Mouse (Mus musculus) MEL (cell line): ENCODE results near the gene Nox4. TPM values are rescaled to one million over a fixed set of nuclear protein-coding genes. Genes with fewer than 3 reads are reported as not detected.

Source experiments
- DNase-seq: peaks from one replicate; pipeline ENCODE4 v3.0.0; 2011; ENCODE audit warnings: low read depth, low spot score
- H3K27ac ChIP-seq: 2 replicates; pipeline ENCODE4 v1.5.1; 2012; ENCODE audit warnings: low read depth, mild to moderate bottlenecking, control low read depth, low read length, moderate library complexity; ENCODE audit not compliant: control insufficient read depth
- H3K27me3 ChIP-seq, 2 experiments: fragments of 150-350 bp in 1 of 2; sonication (generic) in 1 of 2; 2 replicates each; pipeline ENCODE4 v1.6.1; 2012; ENCODE audit warnings: low read length in 2 of 2, mild to moderate bottlenecking in 2 of 2, improper control_type of control experiment in 1 of 2, moderate library complexity in 1 of 2; ENCODE audit not compliant: insufficient read depth in 2 of 2, control insufficient read depth in 1 of 2
- H3K36me3 ChIP-seq, 2 experiments: 2 replicates each; pipeline ENCODE4 v1.6.1; 2012 to 2014; ENCODE audit warnings: low read length in 2 of 2, improper control_type of control experiment in 1 of 2, inconsistent platforms in 1 of 2, mild to moderate bottlenecking in 1 of 2; ENCODE audit not compliant: insufficient read depth in 2 of 2, control insufficient read depth in 1 of 2
- H3K4me1 ChIP-seq, 2 experiments: fragments of 150-350 bp in 1 of 2; sonication (generic) in 1 of 2; 2 replicates each; pipeline ENCODE4 v1.6.1; 2012; ENCODE audit warnings: low read length in 2 of 2, improper control_type of control experiment in 1 of 2, mild to moderate bottlenecking in 1 of 2; ENCODE audit not compliant: insufficient read depth in 2 of 2, control insufficient read depth in 1 of 2
- H3K4me3 ChIP-seq, 2 experiments: fragments of 150-350 bp in 1 of 2; sonication (generic) in 1 of 2; 2 replicates each; pipeline ENCODE4 v1.5.1; 2012; ENCODE audit warnings: low read depth in 2 of 2, low read length in 2 of 2, mild to moderate bottlenecking in 2 of 2, moderate library complexity in 2 of 2, control low read depth in 1 of 2, improper control_type of control experiment in 1 of 2; ENCODE audit not compliant: control insufficient read depth in 1 of 2, insufficient read depth in 1 of 2
- H3K79me2 ChIP-seq: 2 replicates; pipeline ENCODE4 v1.6.1; 2012; ENCODE audit warnings: mild to moderate bottlenecking, low read length, moderate library complexity; ENCODE audit not compliant: control insufficient read depth, poor library complexity, insufficient read depth
- H3K9ac ChIP-seq: 2 replicates; pipeline ENCODE4 v1.6.1; 2012; ENCODE audit warnings: low read depth, mild to moderate bottlenecking, control low read depth, low read length, moderate library complexity; ENCODE audit not compliant: control insufficient read depth, poor library complexity, severe bottlenecking
- H3K9me3 ChIP-seq: fragments of 150-350 bp; sonication (generic); replicated peaks from 2 replicates; pipeline ENCODE4 v1.6.1; 2012; ENCODE audit warnings: mild to moderate bottlenecking, low read length, improper control_type of control experiment, moderate library complexity; ENCODE audit not compliant: insufficient read depth
- CHD1 ChIP-seq: IDR thresholded peaks from 2 replicates; pipeline ENCODE4 v1.6.1; 2012; ENCODE audit warnings: low read depth, mild to moderate bottlenecking, inconsistent platforms, low read length, improper control_type of control experiment
- CHD2 ChIP-seq: IDR thresholded peaks from 2 replicates; pipeline ENCODE4 v1.6.1; 2011; ENCODE audit warnings: low read length, improper control_type of control experiment
- CTCF ChIP-seq, 3 experiments: IDR thresholded peaks in 2 of 3; conservative IDR thresholded peaks in 1 of 3; 2 replicates each; pipeline ENCODE4 v1.5.1; 2011 to 2012; ENCODE audit warnings: low read length in 3 of 3, low read depth in 2 of 3, mild to moderate bottlenecking in 2 of 3, improper control_type of control experiment in 1 of 3, inconsistent platforms in 1 of 3, mixed read lengths in 1 of 3, moderate library complexity in 1 of 3; ENCODE audit not compliant: control insufficient read depth in 1 of 3, insufficient read depth in 1 of 3, poor library complexity in 1 of 3, severe bottlenecking in 1 of 3
- E2F4 ChIP-seq: IDR thresholded peaks from 2 replicates; pipeline ENCODE4 v1.6.1; 2011; ENCODE audit warnings: low read depth, low read length, improper control_type of control experiment, borderline replicate concordance
- EP300 ChIP-seq, 2 experiments: IDR thresholded peaks; 2 replicates each; pipeline ENCODE4 v1.6.1; 2011; ENCODE audit warnings: improper control_type of control experiment in 2 of 2, low read length in 2 of 2, low read depth in 1 of 2, mild to moderate bottlenecking in 1 of 2
- ETS1 ChIP-seq: IDR thresholded peaks from 2 replicates; pipeline ENCODE4 v1.6.1; 2012; ENCODE audit warnings: low read depth, mild to moderate bottlenecking, inconsistent platforms, low read length, improper control_type of control experiment, moderate library complexity
- GABPA ChIP-seq: IDR thresholded peaks from 2 replicates; pipeline ENCODE4 v1.6.1; 2012; ENCODE audit warnings: low read depth, mild to moderate bottlenecking, inconsistent platforms, low read length, improper control_type of control experiment, moderate library complexity
- GATA1 ChIP-seq: IDR thresholded peaks from 2 replicates; pipeline ENCODE4 v1.6.1; 2011; ENCODE audit warnings: low read depth, low read length, improper control_type of control experiment
- MAFK ChIP-seq: IDR thresholded peaks from 2 replicates; pipeline ENCODE4 v1.6.1; 2011; ENCODE audit warnings: low read depth, mild to moderate bottlenecking, low read length, improper control_type of control experiment, borderline replicate concordance
- MAX ChIP-seq: IDR thresholded peaks from 2 replicates; pipeline ENCODE4 v1.6.1; 2011; ENCODE audit warnings: low read length, improper control_type of control experiment
- MEF2A ChIP-seq: IDR thresholded peaks from 2 replicates; pipeline ENCODE4 v1.6.1; 2014; ENCODE audit warnings: low read depth, mild to moderate bottlenecking, inconsistent platforms, low read length, improper control_type of control experiment; ENCODE audit not compliant: poor library complexity, insufficient replicate concordance, severe bottlenecking; ENCODE audit errors: extremely low read depth
- MYB ChIP-seq: IDR thresholded peaks from 2 replicates; pipeline ENCODE4 v1.6.1; 2011; ENCODE audit warnings: mild to moderate bottlenecking, low read depth, low read length, improper control_type of control experiment
- MYC ChIP-seq: IDR thresholded peaks from 2 replicates; pipeline ENCODE4 v1.6.1; 2011; ENCODE audit warnings: low read depth, mild to moderate bottlenecking, low read length, improper control_type of control experiment, moderate library complexity
- NRF1 ChIP-seq: IDR thresholded peaks from 2 replicates; pipeline ENCODE4 v1.6.1; 2014; ENCODE audit warnings: low read depth, mild to moderate bottlenecking, inconsistent platforms, low read length, improper control_type of control experiment, moderate library complexity; ENCODE audit not compliant: poor library complexity, insufficient read depth, severe bottlenecking
- POLR2AphosphoS5 ChIP-seq: IDR thresholded peaks from 2 replicates; pipeline ENCODE4 v1.6.1; 2012; ENCODE audit warnings: low read depth, borderline replicate concordance, mild to moderate bottlenecking, inconsistent platforms, low read length, moderate library complexity, mixed read lengths
- RAD21 ChIP-seq: IDR thresholded peaks from 2 replicates; pipeline ENCODE4 v1.6.1; 2011; ENCODE audit warnings: mild to moderate bottlenecking, low read depth, low read length, improper control_type of control experiment
- RCOR1 ChIP-seq: IDR thresholded peaks from 2 replicates; pipeline ENCODE4 v1.6.1; 2012; ENCODE audit warnings: low read depth, mild to moderate bottlenecking, inconsistent platforms, low read length, improper control_type of control experiment
- SIN3A ChIP-seq: IDR thresholded peaks from 2 replicates; pipeline ENCODE4 v1.6.1; 2012; ENCODE audit warnings: low read length, improper control_type of control experiment, inconsistent platforms
- SMC3 ChIP-seq: IDR thresholded peaks from 2 replicates; pipeline ENCODE4 v1.6.1; 2011; ENCODE audit warnings: low read depth, low read length, improper control_type of control experiment
- TAL1 ChIP-seq: IDR thresholded peaks from 2 replicates; pipeline ENCODE4 v1.6.1; 2012; ENCODE audit warnings: mild to moderate bottlenecking, inconsistent platforms, low read length, moderate library complexity, mixed read lengths
- TBP ChIP-seq: IDR thresholded peaks from 2 replicates; pipeline ENCODE4 v1.8.0; 2011; ENCODE audit warnings: low read depth, low read length, improper control_type of control experiment
- TCF12 ChIP-seq: IDR thresholded peaks from 2 replicates; pipeline ENCODE4 v1.6.1; 2014; ENCODE audit warnings: low read depth, mild to moderate bottlenecking, inconsistent platforms, low read length, improper control_type of control experiment, moderate library complexity
- UBTF ChIP-seq: IDR thresholded peaks from 2 replicates; pipeline ENCODE4 v1.6.1; 2012; ENCODE audit warnings: low read depth, mild to moderate bottlenecking, inconsistent platforms, low read length, improper control_type of control experiment, moderate library complexity, borderline replicate concordance; ENCODE audit not compliant: insufficient read depth
- ZKSCAN1 ChIP-seq: IDR thresholded peaks from 2 replicates; pipeline ENCODE4 v1.6.1; 2012; ENCODE audit warnings: low read depth, mild to moderate bottlenecking, inconsistent platforms, low read length, improper control_type of control experiment, moderate library complexity
- ZMIZ1 ChIP-seq: IDR thresholded peaks from 2 replicates; pipeline ENCODE4 v1.6.1; 2012; ENCODE audit warnings: low read depth, mild to moderate bottlenecking, inconsistent platforms, low read length, improper control_type of control experiment, moderate library complexity
- polyA plus RNA-seq, 2 experiments: library from polyadenylated mRNA; stranded (reverse) in 1 of 2; unstranded in 1 of 2; fragments of >175 nt in 1 of 2; fragments of >200 nt in 1 of 2; gene quantifications; 2 replicates each; pipeline versions ENCODE4 v1.2.1 to v1.2.4; 2012; ENCODE audit warnings: low replicate concordance in 2 of 2, low read depth in 1 of 2; ENCODE audit not compliant: insufficient read length in 2 of 2, insufficient read depth in 1 of 2, missing spikeins in 1 of 2
- total RNA-seq: library from RNA; depleted of rRNA; stranded (reverse); fragments of 300-350 nt; gene quantifications from 2 replicates; pipeline ENCODE4 v1.2.3, GENCODE M21; 2012

The Nox4 gene
- total and polyA plus RNA-seq, 3 experiments, result not detected

GRCm38 (mm10) chr7:87246580-87246934 lies 661 bp downstream of the Nox4 start:
- Histone ChIP-seq H3K9ac (no peak overlapping the region), H3K79me2 (no peaks in the 10 kb centered on the region), H3K27me3 (no peaks in the 10 kb centered on the region), H3K36me3 (no peaks in the 10 kb centered on the region), H3K4me1 (no peaks in the 10 kb centered on the region), H3K9me3 (no peaks in the 10 kb centered on the region), H3K27ac (no peak overlapping the region), H3K4me3 (no peak overlapping the region)
- no peak for DNase-seq
- TF ChIP-seq SMC3 (no peak), TBP (no peak), MYC (no peak), UBTF (no peak), ZKSCAN1 (no peak), ETS1 (no peak), POLR2AphosphoS5 (no peak), ZMIZ1 (no peak), CTCF (IDR thresholded peaks at IDR 0.05 in 2 of 3, conservative IDR thresholded peaks at IDR 0.05 in 1 of 3; ENCODE audit: control insufficient read depth in 1 of 3, insufficient read depth in 1 of 3, low read depth in 2 of 3, low read length in 3 of 3, poor library complexity in 1 of 3, severe bottlenecking in 1 of 3) (no peak), MEF2A (no peak), NRF1 (no peak), GATA1 (no peak), EP300 (IDR thresholded peaks at IDR 0.05; ENCODE audit: low read depth in 1 of 2, low read length in 2 of 2) (no peak)

DNA sequence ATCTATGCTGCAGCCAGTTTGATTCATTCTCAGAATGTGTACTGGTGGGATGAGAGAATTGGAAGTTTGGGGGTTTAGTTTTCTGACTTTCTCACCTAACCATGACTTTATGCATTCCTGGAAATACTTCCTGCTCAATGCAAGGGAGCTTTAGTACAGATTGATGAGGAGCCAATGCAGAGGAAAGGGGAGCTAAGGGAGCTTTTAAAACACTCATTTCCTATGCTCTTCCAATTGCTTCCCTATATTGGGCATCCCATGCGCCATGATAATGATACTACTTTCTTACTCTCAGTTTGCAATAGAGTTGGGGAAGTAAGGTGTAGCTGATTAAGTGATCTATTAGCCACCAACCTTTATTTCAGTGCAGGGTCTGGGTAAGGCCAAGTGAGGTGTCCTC lies 1.0 kb downstream of the Nox4 start:
- no peaks in the 10 kb centered on the region for H3K27me3 ChIP-seq
- no peak overlapping the region for H3K9ac ChIP-seq
- H3K36me3 ChIP-seq, result no peaks in the 10 kb centered on the region
- no peaks in the 10 kb centered on the region for H3K4me1 ChIP-seq
- H3K27ac ChIP-seq, result no peak overlapping the region
- no peak for DNase-seq
- TF ChIP-seq RAD21 (no peak), UBTF (no peak), GABPA (no peak)
- no peaks in the 10 kb centered on the region for H3K9me3 ChIP-seq
- no peaks in the 10 kb centered on the region for H3K79me2 ChIP-seq
- no peak overlapping the region for H3K4me3 ChIP-seq

DNA sequence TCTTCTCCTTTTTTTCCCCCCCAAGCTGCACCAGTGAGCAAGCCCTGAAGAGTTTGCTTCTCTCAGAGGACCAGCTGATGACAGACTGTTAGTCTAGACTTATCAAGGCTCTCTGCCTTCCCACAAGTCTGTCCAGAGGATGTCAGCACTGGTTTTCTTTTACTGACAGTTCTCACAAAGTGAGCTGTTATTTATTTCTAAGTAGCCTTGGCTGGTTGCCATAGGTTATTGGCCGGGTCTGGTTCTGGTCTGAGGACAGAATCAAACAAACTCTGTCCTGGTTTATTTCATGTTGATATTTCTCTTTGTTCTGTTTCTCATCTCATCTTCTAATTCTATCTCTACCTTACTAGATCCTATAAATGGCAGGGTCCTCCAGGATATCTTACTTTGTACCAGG lies 2.0 kb downstream of the Nox4 start:
- Histone ChIP-seq H3K36me3 (no peaks in the 10 kb centered on the region), H3K9me3 (no peaks in the 10 kb centered on the region), H3K27ac (no peak overlapping the region), H3K4me3 (no peak overlapping the region), H3K27me3 (no peaks in the 10 kb centered on the region), H3K4me1 (no peaks in the 10 kb centered on the region), H3K79me2 (no peaks in the 10 kb centered on the region), H3K9ac (no peak overlapping the region)
- no peak for DNase-seq
- no peak for TF ChIP-seq ZMIZ1
- no peak for TF ChIP-seq CHD1
- TF ChIP-seq E2F4, result no peak
- no peak for TF ChIP-seq MAX
- TF ChIP-seq MEF2A, result no peak
- TF ChIP-seq MYB, result no peak
- no peak for TF ChIP-seq GATA1
- no peak for TF ChIP-seq SIN3A
- TF ChIP-seq TCF12, result no peak
- no peak for TF ChIP-seq CHD2
- TF ChIP-seq MAFK, result no peak
- no peak for TF ChIP-seq TBP
- no peak for TF ChIP-seq TAL1
- no peak for TF ChIP-seq RCOR1
